Mouse (Mus musculus): ENCODE data around the gene Unkl. TPM values are rescaled to one million over a fixed set of nuclear protein-coding genes. Genes with fewer than 3 reads are reported as not detected.
"Not testable (repeated sequence)": the region's sequence is repeated elsewhere in the genome, so short reads cannot be mapped to it uniquely, and the experiment has no call there.

Gene Unkl
- total RNA-seq, 2 experiments from 2014 or later = 9.8 to 20.5 TPM

DNA sequence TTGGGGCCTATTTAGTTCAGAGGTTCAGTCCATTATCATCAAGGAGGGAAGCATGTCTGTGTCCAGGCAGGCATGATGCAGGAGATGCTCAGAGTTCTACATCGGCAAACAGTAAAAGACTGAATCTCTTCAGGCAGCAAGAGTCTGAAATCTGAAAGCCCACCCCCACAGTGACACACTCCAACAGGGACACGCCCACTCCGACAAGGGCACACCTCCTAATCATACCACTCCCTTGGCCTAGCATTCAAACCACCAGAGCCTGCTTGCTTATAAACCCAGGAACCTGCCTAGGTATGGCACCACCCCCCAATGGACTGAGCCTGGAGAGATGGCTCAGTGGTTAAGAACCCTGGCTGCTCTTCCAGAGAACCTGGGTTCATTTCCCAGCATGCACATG is 27.2 kb downstream of the Unkl start:
- no peak for ATAC-seq (replicated peaks; ENCODE audit: low FRiP score, low TSS enrichment, poor library complexity, severe bottlenecking)

DNA sequence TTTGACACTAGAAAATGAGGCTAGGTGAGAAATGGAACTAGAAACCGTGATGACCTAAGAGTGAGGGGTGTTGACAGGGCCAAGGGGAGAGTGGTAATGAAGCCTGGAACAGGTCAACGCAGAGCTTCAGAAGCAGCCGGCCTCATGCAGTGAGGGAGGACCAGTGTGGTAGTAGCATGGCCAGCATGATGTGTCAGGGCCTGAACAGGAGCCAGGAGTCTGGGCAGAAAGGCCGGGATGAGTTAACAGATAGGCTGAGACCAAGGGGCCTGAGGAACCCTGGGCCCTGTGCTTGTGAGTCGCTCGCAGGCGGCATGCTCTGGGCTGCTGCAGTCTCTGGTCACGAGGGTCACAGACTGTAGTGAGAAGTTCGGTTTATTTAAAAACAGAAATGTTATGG is 30.8 kb downstream of the Unkl start:
- no peak for ATAC-seq (replicated peaks; ENCODE audit: low FRiP score, low TSS enrichment, poor library complexity, severe bottlenecking)

DNA sequence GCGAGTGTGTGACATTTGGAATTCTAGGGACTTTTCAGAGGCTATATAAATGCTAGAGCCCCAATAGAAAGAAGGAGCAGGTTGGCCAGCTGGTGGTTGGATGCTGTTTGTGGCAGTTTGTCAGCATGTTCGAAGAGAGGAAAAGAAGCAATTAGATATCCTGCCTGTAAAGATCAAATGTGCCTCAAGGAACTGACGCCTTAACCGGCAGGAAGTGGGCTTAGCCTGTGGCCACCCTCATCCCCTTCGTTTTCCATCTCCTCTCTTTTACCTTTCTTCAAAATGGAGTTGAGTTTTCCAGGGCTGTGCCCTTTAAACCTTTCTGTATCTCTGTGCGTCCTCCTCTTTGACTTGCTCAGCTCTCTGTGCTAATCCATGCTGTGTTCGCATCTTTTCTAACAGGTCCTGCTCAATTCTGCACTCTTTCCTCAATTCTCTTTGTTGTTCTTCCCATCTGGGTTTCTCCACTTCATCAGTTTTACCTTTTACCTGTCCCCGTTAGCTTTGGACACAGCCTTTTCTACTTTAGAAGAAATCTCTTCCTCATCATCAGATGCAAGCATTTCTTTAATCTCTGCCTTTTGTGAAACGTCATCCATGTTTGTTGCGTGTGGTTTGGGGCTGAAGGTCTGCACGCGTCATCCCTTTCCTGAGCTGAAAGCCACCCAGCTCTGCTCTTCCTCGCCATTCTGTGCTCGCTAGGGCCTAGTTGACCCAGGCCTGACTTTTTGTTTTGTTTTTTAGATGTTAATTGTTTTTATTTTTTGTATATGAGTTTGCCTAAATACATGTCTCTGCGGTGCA is 31.5 kb downstream of the Unkl start:
- no peak for ATAC-seq (replicated peaks; ENCODE audit: low FRiP score, low TSS enrichment, poor library complexity, severe bottlenecking)

DNA sequence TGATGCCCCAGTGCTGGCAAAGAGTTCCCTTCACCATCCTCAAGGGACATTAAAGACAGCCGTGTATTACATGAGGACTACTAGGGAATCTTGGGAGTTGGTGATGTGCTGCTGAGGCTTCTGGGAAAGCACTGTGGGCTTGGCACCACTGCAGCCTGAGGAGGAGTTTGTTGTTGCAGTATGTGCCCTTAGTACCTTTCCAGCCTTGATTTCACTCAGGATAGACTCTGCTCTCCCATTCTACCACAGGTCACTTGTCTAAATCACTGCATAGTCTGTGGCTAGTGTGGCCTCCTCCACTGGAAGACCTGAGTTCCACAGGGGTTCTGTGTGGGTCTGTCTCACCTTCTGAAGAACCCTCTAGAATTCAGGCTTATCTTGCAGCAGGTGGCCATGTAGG is 32.5 kb downstream of the Unkl start:
- ATAC-seq (replicated peaks; ENCODE audit: low FRiP score, low TSS enrichment, poor library complexity, severe bottlenecking) = no peak

DNA sequence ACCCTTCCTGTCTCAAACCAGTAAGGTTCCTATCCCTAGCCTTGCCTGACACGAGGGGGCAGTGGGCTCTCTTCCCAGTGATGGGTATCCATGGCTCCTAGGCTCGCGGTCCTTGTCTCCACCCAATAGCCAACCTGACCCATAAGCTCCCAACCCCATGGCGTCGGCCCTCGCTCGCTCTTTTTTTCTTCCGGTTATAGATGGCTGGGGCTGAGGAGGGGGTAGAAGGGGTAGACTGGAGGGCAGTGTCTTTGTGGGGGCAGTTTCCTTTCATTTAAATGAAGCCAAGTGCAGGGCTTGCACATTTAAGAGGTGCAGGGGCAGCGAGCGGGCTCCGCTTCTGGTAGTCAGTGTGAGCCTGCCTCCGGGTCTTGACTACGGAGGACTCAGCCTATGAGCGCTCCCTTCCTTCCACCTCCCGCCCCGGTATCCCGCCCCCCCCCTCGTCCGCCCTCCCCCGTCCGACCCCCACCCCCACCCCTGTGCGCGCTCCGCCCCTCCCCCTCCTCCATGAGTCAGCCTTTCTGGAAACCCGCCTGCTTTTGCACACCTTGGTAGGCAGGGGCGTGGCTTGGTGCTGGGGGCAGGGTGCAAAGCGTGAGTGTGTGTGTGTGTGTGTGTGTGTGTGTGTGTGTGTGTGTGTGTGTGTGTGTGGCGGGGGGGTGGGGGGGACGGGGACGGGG is 33.8 kb downstream of the Unkl start:
- peak; percentile 26 for ATAC-seq (replicated peaks; ENCODE audit: low FRiP score, low TSS enrichment, poor library complexity, severe bottlenecking)

DNA sequence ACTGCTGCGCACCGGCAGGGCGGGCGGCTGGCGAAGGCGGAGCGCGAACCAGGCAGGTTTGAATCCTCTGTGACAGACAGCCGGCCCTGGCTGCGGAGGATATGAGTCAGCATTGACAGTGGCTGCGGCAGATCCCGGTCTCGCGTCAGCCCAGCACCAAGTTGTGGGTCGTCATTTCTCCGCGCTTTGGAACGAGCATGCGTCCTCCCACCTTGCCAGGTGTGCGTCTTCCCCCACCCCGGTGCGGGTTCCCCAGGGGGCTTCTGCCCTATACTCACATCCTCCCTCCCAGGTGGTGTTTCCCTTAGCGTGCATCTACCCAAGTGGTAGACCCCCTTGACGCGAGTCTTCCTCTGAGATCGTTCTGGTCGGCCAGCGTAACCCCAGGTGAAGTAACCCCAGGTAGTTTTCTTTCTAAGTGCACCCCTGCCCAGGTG is 34.3 kb downstream of the Unkl start:
- ATAC-seq (replicated peaks; ENCODE audit: low FRiP score, low TSS enrichment, poor library complexity, severe bottlenecking) = peak; percentile 66

DNA sequence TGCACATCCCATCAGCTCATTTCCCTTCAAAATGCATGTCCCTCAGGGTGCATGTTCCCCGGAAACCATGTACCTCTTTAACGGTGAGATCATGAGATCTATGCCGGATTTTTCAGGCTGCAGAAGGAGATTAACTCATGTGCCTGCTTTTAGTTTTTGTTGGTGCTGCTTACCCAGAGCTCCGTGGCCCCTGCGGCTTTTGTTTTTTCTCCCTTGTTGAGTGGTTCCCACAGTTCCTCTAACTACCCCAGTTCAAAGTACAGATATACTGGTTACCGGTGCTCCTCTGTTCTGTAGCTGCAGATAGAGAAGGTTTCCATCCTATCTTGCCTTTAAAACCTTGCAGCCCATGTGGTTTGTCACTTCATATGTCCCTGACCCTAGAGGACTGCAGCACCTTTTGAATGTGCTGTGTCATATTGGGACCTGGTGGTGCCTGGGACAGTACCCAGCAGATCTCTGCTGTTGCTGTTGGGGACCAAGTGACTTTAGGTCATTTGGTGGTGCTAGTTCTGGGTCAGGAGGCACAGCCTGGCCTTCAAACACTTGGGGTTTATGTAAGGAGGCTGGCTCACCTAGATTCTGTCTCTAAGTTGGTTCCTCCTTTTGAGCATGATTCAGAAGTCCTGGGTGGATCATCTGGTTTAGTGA is 34.9 kb downstream of the Unkl start:
- peak; percentile 56 for ATAC-seq (replicated peaks; ENCODE audit: low FRiP score, low TSS enrichment, poor library complexity, severe bottlenecking)

DNA sequence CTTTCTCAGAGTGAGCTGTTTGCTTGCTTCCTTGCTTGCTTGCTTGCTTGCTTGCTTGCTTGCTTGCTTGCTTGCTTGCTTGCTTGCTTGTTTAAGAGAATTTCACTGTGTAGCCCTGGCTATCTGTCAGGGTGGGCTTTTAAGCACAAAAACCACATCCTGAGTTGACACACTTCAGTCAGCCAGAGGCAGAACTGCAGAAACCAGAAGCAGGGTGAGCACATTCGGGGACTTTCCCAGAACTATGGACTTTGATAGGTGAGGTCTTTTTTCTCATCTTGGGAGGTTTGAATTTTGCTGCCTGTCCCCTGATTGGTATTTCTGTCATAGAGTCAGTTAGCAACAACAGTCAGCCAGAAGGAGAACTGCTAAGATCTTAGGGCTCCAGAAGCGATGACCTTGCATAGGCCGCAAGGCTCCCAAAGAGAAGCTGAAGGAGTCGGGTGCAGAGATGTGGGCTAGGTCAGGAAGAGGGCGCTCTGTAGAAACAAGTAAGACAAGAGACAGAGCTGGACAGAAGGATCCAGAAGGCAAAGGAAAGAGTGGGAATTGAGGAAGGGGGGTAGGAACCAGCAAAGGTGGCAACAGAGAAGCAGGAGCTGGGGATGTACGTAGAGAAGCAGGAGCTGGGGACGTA is 36.5 kb downstream of the Unkl start:
- no peak for ATAC-seq (replicated peaks; ENCODE audit: low FRiP score, low TSS enrichment, poor library complexity, severe bottlenecking)

DNA sequence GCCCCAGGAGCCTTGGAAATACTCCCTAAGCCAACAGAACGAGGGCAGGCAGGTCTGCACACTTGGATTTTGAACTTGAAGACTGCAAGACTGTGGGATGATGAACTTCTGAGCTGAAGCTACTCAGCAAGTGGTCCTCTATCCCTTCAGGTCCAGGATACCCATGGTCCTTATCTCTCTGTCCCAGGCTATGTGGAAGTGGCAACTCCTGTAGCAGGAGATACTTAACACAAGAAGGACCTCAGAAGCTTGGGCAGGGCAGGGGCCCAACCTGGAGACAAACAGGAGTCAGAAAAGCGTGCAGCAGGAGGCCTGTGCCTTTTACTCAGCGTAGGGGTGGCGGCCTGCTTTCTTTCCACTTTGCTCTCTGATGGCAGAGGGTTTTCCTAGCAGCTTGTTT is 37.5 kb downstream of the Unkl start:
- ATAC-seq (replicated peaks; ENCODE audit: low FRiP score, low TSS enrichment, poor library complexity, severe bottlenecking) = peak; percentile 28

DNA sequence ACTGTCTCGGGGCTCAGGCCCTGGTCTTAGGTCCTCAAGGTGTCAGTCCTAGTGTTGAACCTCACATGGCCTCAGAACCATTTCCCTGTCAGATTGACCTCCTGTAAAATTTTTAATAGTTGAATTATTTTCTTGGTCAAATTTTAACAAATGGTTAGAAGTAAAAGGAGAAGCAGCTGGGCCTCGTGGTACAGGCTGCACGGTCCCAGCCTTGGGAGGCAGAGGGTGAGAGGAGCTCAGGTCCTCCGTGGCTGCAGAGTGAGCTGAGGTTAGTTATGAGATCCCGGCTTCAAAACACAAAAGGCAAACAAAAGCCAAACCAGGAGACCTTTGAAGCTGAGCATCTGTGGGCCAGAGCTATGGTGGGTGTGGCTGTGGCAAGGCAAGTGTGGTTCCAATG is 39.8 kb downstream of the Unkl start:
- ATAC-seq (replicated peaks; ENCODE audit: low FRiP score, low TSS enrichment, poor library complexity, severe bottlenecking) = no peak

DNA sequence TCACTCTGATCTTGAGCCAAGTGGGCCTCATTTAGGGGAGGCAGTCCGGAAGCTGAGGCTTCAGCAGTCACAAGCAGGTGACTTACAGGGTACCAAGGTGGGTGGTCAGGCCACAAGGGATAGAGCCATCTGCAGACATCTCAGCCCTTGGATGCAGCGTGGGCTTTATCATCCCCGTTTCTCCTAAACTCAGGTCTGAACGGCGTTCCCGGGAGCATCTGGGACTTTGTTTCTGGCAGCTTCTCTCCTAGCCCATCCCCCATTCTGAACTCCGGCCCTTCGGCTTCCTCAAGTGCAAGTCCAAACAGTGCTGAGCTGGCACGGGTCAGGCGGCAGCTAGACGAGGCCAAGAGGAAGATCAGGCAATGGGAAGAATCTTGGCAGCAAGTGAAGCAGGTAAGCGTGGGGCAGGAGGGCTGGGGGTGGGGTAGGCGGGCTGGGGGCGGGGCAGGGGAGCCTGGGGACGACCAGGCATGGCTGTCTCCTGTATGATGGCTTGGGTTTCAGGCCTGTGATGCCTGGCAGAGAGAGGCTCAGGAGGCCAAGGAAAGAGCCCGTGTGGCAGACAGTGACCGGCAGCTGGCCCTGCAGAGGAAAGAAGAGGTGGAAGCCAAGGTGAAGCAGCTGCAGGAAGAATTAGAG is 41.9 kb downstream of the Unkl start:
- not testable (repeated sequence) for ATAC-seq (replicated peaks; ENCODE audit: low FRiP score, low TSS enrichment, poor library complexity, severe bottlenecking)

DNA sequence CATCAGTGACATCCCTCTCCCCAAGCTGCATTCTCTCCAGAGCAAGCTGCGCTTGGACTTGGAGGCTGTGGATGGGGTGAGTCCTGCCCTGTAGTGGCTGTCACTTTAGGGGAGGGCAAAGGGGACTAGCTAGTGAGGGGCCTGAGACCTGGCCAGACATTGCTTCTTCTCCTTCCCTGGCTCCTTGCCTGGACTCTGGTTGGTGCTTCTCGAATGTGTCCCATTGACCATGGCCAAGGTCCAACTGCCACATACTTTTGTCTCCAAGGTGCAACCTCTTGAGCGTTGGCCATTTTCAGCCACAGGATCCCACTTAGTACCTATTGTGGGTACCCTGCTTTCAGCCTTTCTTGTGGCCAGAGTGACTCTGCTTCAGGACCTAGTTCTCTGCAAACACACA is 42.5 kb downstream of the Unkl start:
- no peak for ATAC-seq (replicated peaks; ENCODE audit: low FRiP score, low TSS enrichment, poor library complexity, severe bottlenecking)

DNA sequence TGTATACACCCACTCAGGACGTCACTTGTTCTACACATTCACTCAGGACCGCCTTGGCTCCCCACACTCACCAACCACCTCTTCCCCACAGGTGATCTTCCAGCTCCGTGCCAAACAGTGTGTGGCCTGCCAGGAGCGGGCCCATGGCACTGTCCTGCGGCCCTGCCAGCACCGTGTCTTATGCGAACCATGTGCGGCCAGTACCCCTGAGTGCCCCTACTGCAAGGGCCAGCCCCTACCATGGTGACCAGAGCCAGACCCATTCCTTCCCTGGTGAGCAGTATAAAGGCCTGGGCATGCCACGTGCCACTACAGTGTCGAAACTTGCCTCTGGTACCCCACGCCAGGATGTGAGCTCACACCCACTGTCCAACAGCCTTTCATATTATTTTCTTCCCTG is 43.4 kb downstream of the Unkl start:
- ATAC-seq (replicated peaks; ENCODE audit: low FRiP score, low TSS enrichment, poor library complexity, severe bottlenecking) = not testable (repeated sequence)

DNA sequence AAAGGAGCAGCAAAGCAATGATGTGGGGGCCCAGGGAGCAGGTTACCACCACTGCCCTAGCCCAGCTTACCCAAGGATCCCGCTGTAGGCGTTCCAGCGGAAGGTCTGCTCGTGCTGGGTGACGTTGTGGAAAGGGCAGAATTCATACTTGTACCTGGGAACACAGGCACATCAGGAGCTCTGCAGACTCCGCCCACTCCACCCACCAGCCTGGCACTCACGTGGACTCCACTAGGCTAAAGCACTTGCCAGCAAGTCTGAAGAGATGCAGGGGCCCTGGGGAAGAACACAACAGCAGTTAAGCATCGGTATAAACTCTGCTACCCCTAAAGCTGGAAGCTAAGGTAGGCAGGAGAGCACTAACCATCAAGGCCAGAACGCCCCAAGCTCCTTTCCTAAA is 47.4 kb downstream of the Unkl start:
- no peak for ATAC-seq (replicated peaks; ENCODE audit: low FRiP score, low TSS enrichment, poor library complexity, severe bottlenecking)

DNA sequence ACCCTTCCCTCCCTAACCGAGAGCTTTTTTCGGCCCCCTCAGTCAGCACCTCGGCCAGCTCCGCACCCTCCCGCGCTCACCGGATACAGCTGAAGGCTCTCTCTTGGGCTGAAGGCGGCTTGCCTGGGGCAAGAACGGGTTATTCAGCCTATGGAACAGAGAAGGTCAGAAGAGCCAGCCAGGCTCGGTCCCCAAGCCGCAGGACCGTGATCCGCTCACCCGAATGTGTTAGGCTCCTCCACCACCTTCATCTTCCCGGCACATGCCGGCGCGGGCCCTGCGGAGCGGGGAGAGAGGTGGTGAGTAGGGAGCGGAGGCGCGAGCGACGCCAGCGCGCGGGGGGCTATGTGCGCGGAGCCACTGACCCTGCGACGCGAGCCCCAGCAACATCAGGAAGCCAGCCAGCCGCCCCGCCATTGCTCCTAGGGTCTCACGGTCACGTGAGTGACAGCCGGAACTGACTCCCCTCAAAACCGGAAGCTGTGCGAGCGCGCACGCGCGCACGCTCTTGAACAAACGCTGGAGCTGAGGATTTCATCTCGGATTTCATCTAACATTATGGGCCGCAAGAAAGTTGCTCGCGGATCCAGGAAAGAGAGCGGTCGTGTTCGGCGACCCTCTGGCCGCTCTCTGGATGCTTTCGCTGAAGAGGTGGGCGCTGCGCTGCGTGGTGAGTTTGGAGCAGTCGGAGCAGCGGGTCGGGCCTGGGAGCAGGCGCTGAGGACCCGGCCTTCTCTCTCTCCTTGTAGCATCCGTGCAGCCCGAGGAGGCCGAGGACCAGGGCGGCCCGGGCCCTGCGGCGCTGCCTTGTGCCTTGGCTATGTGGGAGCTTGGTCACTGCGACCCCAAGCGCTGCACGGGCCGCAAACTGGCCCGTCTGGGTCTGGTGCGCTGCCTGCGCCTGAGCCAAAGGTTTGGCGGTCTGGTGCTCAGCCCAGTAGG is 51.8 kb downstream of the Unkl start, which contains the start of the genes Gnptg and Tsr3:
Gene Gnptg, minus strand, starts transcription at position 430 of the 942 bp plus-strand sequence.
Gene Tsr3, plus strand, starts transcription at position 476 of the 942 bp plus-strand sequence.
- peak; percentile 61 for ATAC-seq (replicated peaks; ENCODE audit: low FRiP score, low TSS enrichment, poor library complexity, severe bottlenecking)

DNA sequence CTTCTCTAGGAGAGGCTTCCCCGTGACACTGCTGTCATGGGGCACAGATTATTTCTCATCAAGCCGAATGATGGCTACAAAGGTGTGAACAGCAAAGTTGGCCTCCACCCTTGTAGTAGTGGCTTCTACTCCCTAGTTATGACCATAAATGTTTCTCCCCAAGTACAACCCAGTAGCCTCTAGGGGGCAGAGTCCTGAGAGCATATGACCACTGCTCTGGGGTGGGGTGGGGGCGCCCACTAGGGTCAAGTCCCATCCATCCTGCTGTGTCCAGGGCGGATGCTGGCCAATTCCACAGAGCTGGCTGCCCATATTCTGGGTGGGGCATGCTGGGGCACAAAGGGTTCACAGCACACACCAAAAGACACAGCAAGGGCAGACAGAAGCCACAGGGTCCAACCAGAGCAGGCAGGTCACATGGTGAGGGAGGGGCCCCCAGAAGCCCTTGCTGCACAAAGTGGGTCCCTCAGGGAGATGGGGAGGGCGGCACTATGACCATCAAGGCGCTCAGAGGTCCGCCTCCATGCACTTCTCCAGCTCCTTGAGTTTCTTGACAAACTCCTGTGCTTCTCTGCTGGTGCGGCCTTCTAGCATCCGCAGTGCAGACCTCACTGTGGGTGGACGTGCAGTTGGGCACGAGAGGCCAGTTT is 55.1 kb downstream of the Unkl start:
- no peak for ATAC-seq (replicated peaks; ENCODE audit: low FRiP score, low TSS enrichment, poor library complexity, severe bottlenecking)

DNA sequence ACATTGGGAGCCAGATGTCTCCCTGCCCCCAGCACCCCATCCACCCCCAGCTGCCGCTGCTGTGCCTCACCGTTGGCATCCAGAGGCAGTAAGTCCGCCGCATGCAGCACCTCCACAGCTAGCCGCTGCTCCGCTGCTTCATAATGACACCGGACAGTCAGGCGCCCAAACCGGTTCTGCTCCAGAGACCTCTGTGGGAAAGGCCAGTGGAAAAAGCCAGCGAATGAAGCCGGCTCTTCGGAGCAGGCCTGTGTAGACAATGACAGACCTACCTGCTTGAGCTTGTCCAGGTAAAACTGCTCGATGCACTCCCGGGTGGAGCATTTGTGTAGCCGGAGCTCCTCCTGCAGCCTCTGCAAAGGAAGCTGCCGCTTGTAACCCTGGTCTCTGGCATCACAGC is 56.0 kb downstream of the Unkl start:
- ATAC-seq (replicated peaks; ENCODE audit: low FRiP score, low TSS enrichment, poor library complexity, severe bottlenecking) = no peak
